Mouse (Mus musculus) E14TG2a.4 (cell line): Measurements from ENCODE around the gene Slc28a3.
A peak's percentile ranks its signal among the peaks of the same experiment; 100 is the strongest.

Experiments used
- H3K27me3 ChIP-seq: 2 replicates; pipeline ENCODE4 v1.6.1; 2014; ENCODE audit warnings: low read length, control low read depth; ENCODE audit not compliant: insufficient read depth
- H3K36me3 ChIP-seq: 2 replicates; pipeline ENCODE4 v1.6.1; 2014; ENCODE audit warnings: low read length, control low read depth; ENCODE audit not compliant: insufficient read depth
- H3K4me1 ChIP-seq: replicated peaks from 2 replicates; pipeline ENCODE4 v1.6.1; 2014; ENCODE audit warnings: low read depth, low read length, control low read depth
- H3K4me3 ChIP-seq: replicated peaks from 2 replicates; pipeline ENCODE4 v1.5.1; 2014; ENCODE audit warnings: mild to moderate bottlenecking, low read length
- H3K9me3 ChIP-seq: 2 replicates; pipeline ENCODE4 v1.6.1; 2014; ENCODE audit warnings: low read length, control low read depth
- CTCF ChIP-seq: conservative IDR thresholded peaks from 2 replicates; pipeline ENCODE4 v1.5.1; 2014; ENCODE audit warnings: low read length
- NANOG ChIP-seq: IDR thresholded peaks from 2 replicates; pipeline ENCODE4 v1.6.1; 2014; ENCODE audit warnings: borderline replicate concordance, low read length, mixed read lengths
- POU5F1 ChIP-seq: IDR thresholded peaks from 2 replicates; pipeline ENCODE4 v1.6.1; 2014; ENCODE audit warnings: low read length, borderline replicate concordance

Slc28a3 gene

GRCm38 (mm10) chr13:58629365-58630050 is 18.8 kb upstream of the Slc28a3 start:
- peaks cover 52% of the 10 kb centered on the region for H3K4me1 ChIP-seq
- H3K9me3 ChIP-seq = no peaks in the 10 kb centered on the region
- H3K27me3 ChIP-seq = peaks cover 9% of the 10 kb centered on the region
- no peaks in the 10 kb centered on the region for H3K36me3 ChIP-seq
- 0 out of 2 replicates have a peak overlapping the region, but pooled peaks have one; percentile 3 for H3K4me3 ChIP-seq
- TF ChIP-seq POU5F1 = no peak

- H3K9me3 ChIP-seq = no peaks in the 10 kb centered on the region
- no peaks in the 10 kb centered on the region for H3K36me3 ChIP-seq
- no peak overlapping the region for H3K4me3 ChIP-seq
- peaks cover 5% of the 10 kb centered on the region for H3K27me3 ChIP-seq
- TF ChIP-seq POU5F1 (no peak), CTCF (no peak), NANOG (no peak)
- H3K4me1 ChIP-seq = peaks cover 16% of the 10 kb centered on the region
Observed at GRCm38 (mm10) chr13:58622647-58623046, 12.0 kb upstream of the Slc28a3 start.

GRCm38 (mm10) chr13:58619301-58619700 is 8.6 kb upstream of the Slc28a3 start:
- TF ChIP-seq POU5F1 (no peak), NANOG (no peak), CTCF (no peak)

GRCm38 (mm10) chr13:58610059-58610458 is 618 bp downstream of the Slc28a3 start:
- no peaks in the 10 kb centered on the region for H3K9me3 ChIP-seq
- H3K4me1 ChIP-seq = peaks cover 48% of the 10 kb centered on the region
- H3K36me3 ChIP-seq = no peaks in the 10 kb centered on the region
- H3K4me3 ChIP-seq = peak overlapping the region; percentile 41; the same call in 1 of the 2 replicates
- H3K27me3 ChIP-seq = peaks cover 47% of the 10 kb centered on the region
- TF ChIP-seq POU5F1 (no peak), CTCF (no peak), NANOG (no peak)

More at GRCm38 (mm10) chr13:58619301-58619700, 8.6 kb upstream of the Slc28a3 start:
- Histone ChIP-seq H3K4me3 (no peak overlapping the region), H3K27me3 (peaks cover 13% of the 10 kb centered on the region), H3K36me3 (no peaks in the 10 kb centered on the region), H3K4me1 (peaks cover 29% of the 10 kb centered on the region), H3K9me3 (no peaks in the 10 kb centered on the region)

GRCm38 (mm10) chr13:58601201-58601855 is 9.3 kb downstream of the Slc28a3 start:
- H3K9me3 ChIP-seq = no peaks in the 10 kb centered on the region
- no peaks in the 10 kb centered on the region for H3K36me3 ChIP-seq
- 0 out of 2 replicates have a peak, but pooled peaks cover 3% of the 10 kb centered on the region for H3K27me3 ChIP-seq
- H3K4me1 ChIP-seq = peaks cover 65% of the 10 kb centered on the region
- peak overlapping the region; percentile 49; the same call in 1 of the 2 replicates for H3K4me3 ChIP-seq
- TF ChIP-seq CTCF = no peak
- TF ChIP-seq POU5F1 = no peak
- no peak for TF ChIP-seq NANOG

- Histone ChIP-seq H3K4me1 (peaks cover 45% of the 10 kb centered on the region), H3K27me3 (no peaks in the 10 kb centered on the region), H3K4me3 (no peak overlapping the region), H3K36me3 (no peaks in the 10 kb centered on the region), H3K9me3 (no peaks in the 10 kb centered on the region)
- TF ChIP-seq CTCF = no peak
- no peak for TF ChIP-seq NANOG
- TF ChIP-seq POU5F1 = no peak
Observed at GRCm38 (mm10) chr13:58598578-58598977, 12.1 kb downstream of the Slc28a3 start.

- peak; percentile 54 for TF ChIP-seq CTCF
- no peak for TF ChIP-seq POU5F1
Observed at GRCm38 (mm10) chr13:58593129-58593528, 17.5 kb downstream of the Slc28a3 start.

GRCm38 (mm10) chr13:58591912-58592311 is 18.8 kb downstream of the Slc28a3 start:
- TF ChIP-seq CTCF = no peak
- TF ChIP-seq NANOG = no peak
- no peak for TF ChIP-seq POU5F1
- no peaks in the 10 kb centered on the region for H3K9me3 ChIP-seq

More at GRCm38 (mm10) chr13:58593129-58593528, 17.5 kb downstream of the Slc28a3 start:
- no peaks in the 10 kb centered on the region for H3K9me3 ChIP-seq
- H3K4me3 ChIP-seq = no peak overlapping the region
- peaks cover 10% of the 10 kb centered on the region for H3K27me3 ChIP-seq
- H3K4me1 ChIP-seq = peaks cover 27% of the 10 kb centered on the region
- H3K36me3 ChIP-seq = no peaks in the 10 kb centered on the region

GRCm38 (mm10) chr13:58590630-58591029 is 20.0 kb downstream of the Slc28a3 start:
- peaks cover 36% of the 10 kb centered on the region for H3K4me1 ChIP-seq
- no peaks in the 10 kb centered on the region for H3K36me3 ChIP-seq
- no peak overlapping the region for H3K4me3 ChIP-seq
- H3K9me3 ChIP-seq = no peaks in the 10 kb centered on the region
- peaks cover 14% of the 10 kb centered on the region for H3K27me3 ChIP-seq
- peak; percentile 70 for TF ChIP-seq CTCF
- TF ChIP-seq POU5F1 = no peak

More at GRCm38 (mm10) chr13:58591912-58592311, 18.8 kb downstream of the Slc28a3 start:
- peaks cover 36% of the 10 kb centered on the region for H3K4me1 ChIP-seq
- peaks cover 14% of the 10 kb centered on the region for H3K27me3 ChIP-seq
- no peaks in the 10 kb centered on the region for H3K36me3 ChIP-seq
- no peak overlapping the region for H3K4me3 ChIP-seq
